Mouse (Mus musculus): ENCODE measurements at regions not wholly inside any gene's neighbourhood (a gene's known extent, or its start where the extent isn't known, plus 50 kb on each side); places are given as distances from the start of the nearest gene placed in this dataset.

DNA sequence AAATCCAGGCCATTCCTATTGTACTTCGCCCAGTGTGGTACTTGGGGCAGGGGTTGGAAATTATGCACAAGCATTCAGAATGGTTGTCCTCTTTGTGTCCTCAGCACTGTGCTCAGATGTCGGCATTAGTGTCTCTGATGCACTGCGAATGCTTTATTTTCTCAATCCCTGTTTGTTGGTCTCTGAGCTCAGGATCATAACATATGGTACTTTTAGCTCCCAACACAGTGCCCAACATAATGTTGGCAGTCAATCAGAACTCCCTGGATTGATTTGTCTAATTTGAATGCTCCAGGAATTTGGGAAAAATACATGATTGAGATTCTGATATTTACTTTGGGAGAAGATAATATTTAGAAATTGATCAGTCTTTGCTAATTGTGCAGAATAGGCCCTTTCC lies 434.7 kb downstream of the Nbas start:
- TF ChIP-seq POLR2A (IDR thresholded peaks at IDR 0.05; ENCODE audit: insufficient read length, low read depth), result no peak
- TF ChIP-seq MAX (IDR thresholded peaks at IDR 0.05; ENCODE audit: low read depth), result no peak
